Mouse (Mus musculus): ENCODE results near the gene Prkn. TPM values are rescaled to one million over a fixed set of nuclear protein-coding genes. Genes with fewer than 3 reads are reported as not detected.
"Not testable (repeated sequence)": the region's sequence is repeated elsewhere in the genome, so short reads cannot be mapped to it uniquely, and the experiment has no call there.

The Prkn gene
- polyA plus RNA-seq, 1 experiment from 2014 or later: 2.5 TPM

DNA sequence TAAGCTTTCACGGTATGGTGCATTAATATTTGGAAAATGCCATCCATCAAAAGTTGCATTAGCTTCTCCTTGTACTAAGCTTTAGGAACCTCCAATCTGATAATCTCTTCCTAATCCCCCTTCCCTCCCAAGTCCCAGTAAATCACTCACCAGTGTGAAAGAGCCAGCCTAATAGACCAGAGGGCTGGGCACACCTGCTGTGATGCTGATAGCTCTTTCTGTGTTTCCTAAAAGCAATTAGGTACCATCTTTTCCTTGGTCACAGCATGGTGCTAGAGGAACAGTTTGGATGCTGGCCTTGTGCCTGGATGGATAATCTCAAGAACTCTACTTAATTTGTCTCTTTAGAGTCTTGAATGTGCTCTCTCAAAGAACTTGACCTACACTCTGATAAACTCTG is 287.0 kb downstream of the Prkn start:
- in situ Hi-C loops (cut with MboI; ENCODE audit: low pct_unique_long_range_greater_than_20kb): no loop called here
- ATAC-seq: no peak
- H3K27me3 ChIP-seq: no peaks in the 10 kb centered on the region

GRCm38 (mm10) chr17:11130919-11131318 is 290.7 kb downstream of the Prkn start:
- ATAC-seq (no peak), DNase-seq (ENCODE audit: low read depth, low spot score) (no peak)
- in situ Hi-C loops (cut with MboI; ENCODE audit: low pct_unique_long_range_greater_than_20kb): no loop called here
- CTCF ChIA-PET: interaction anchor here (1.0 kb wide), 1 partner anchor 12 kb away, joined by 3 read pairs; no protein-coding TSS in a partner anchor
- POLR2A ChIA-PET: no interaction called here
- no peaks in the 10 kb centered on the region for H3K27me3 ChIP-seq
- TF ChIP-seq CTCF (IDR thresholded peaks at IDR 0.05): no peak

More for the DNA sequence above, 287.0 kb downstream of the Prkn start:
- TF ChIP-seq CTCF (IDR thresholded peaks at IDR 0.05): no peak
- ChIA-PET CTCF (interaction anchor here (1.3 kb wide), 1 partner anchor 15 kb away, joined by 3 read pairs; no protein-coding TSS in a partner anchor), POLR2A (interaction anchor here (0.6 to 0.8 kb wide), 2 partner anchors 11 to 1598 kb away, joined by 3 read pairs; no protein-coding TSS in a partner anchor)
- no peak for DNase-seq (ENCODE audit: low read depth, low spot score)

- no peak for DNase-seq (ENCODE audit: low read depth, low spot score)
- H3K27me3 ChIP-seq: no peaks in the 10 kb centered on the region
- CTCF ChIA-PET: interaction anchor here (1.0 to 1.2 kb wide), 3 partner anchors 9 to 15 kb away, joined by 3 read pairs; no protein-coding TSS in a partner anchor
- TF ChIP-seq CTCF (IDR thresholded peaks at IDR 0.05): no peak
- no peak for ATAC-seq
- in situ Hi-C loops (cut with MboI; ENCODE audit: low pct_unique_long_range_greater_than_20kb): no loop called here
- POLR2A ChIA-PET: no interaction called here
Measured at GRCm38 (mm10) chr17:11142321-11142720, 302.1 kb downstream of the Prkn start.

DNA sequence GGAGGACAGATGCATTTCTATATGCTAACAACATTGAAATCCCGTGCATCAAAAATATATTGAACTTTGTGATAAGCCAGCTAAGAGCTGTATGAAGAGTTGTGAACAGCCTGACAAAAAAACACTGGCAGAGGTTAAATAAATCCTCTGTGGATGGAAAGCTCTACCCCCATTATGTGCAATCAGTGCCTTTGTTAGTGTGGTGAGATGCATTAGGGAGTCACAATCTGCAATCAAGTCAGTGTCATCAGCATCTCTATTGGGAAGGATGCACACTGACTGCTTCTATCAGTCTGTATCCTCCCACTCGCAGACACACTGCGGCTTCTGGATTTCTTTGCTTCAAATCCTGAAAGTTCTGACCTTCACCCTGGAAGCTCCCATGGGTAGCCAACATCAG is 315.9 kb downstream of the Prkn start:
- in situ Hi-C loops (cut with MboI; ENCODE audit: low pct_unique_long_range_greater_than_20kb): no loop called here
- H3K27me3 ChIP-seq: no peaks in the 10 kb centered on the region
- TF ChIP-seq CTCF (IDR thresholded peaks at IDR 0.05): no peak
- CTCF ChIA-PET: interaction anchor here (1.5 kb wide), 1 partner anchor 10 kb away, joined by 4 read pairs; no protein-coding TSS in a partner anchor
- no peak for DNase-seq (ENCODE audit: low read depth, low spot score)
- no peak for ATAC-seq
- POLR2A ChIA-PET: no interaction called here

GRCm38 (mm10) chr17:11157536-11157935 is 317.4 kb downstream of the Prkn start:
- in situ Hi-C loops (cut with MboI; ENCODE audit: low pct_unique_long_range_greater_than_20kb): no loop called here
- ATAC-seq (no peak), DNase-seq (ENCODE audit: low read depth, low spot score) (no peak)
- TF ChIP-seq CTCF (IDR thresholded peaks at IDR 0.05): no peak
- no peaks in the 10 kb centered on the region for H3K27me3 ChIP-seq
- ChIA-PET POLR2A (no interaction called here), CTCF (no interaction called here)

GRCm38 (mm10) chr17:11161436-11161835 is 321.3 kb downstream of the Prkn start:
- ChIA-PET CTCF (no interaction called here), POLR2A (no interaction called here)
- ATAC-seq (no peak), DNase-seq (ENCODE audit: low read depth, low spot score) (no peak)
- H3K27me3 ChIP-seq: no peaks in the 10 kb centered on the region
- in situ Hi-C loops (cut with MboI; ENCODE audit: low pct_unique_long_range_greater_than_20kb): no loop called here
- TF ChIP-seq CTCF (IDR thresholded peaks at IDR 0.05): no peak

DNA sequence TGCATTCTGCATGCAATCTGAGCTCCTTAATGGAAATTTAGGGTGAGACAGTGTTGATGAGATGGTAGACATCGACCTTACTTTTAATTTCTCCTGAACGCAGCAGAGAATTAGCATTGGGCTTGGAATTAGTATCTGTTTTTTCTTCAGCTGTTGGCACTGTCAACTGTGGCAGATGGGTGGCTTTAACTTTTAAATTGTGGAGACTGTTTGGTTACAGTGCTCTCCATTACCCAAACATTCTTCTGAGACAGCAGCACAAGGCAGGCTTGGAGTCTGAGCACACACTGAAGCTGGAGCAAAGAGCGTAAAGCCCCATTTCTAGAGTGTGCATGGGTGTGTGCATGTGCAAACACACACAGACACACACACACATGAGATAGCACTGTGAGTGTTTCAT is 322.6 kb downstream of the Prkn start:
- DNase-seq (ENCODE audit: low read depth, low spot score) (no peak), ATAC-seq (no peak)
- in situ Hi-C loops (cut with MboI; ENCODE audit: low pct_unique_long_range_greater_than_20kb): no loop called here
- ChIA-PET POLR2A (no interaction called here), CTCF (no interaction called here)
- no peaks in the 10 kb centered on the region for H3K27me3 ChIP-seq
- TF ChIP-seq CTCF (IDR thresholded peaks at IDR 0.05): no peak

DNA sequence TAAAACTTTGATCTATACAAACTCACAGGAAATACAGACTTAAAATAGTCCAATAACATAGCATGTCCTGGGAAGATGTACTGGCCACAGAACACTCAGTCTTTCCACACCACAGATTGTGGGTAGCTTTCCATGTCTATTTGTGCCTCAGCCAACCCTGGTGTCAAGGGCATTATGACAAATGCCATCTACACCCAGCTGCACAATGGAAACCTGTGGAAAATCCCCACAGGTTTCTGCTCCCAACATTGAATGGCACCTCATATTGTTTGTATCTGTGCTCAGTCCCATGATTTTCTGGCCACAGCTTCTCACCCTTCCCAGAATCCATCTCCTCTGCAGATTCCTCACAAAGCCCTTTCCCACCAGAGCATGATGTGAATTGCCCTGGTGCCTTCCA is 347.2 kb downstream of the Prkn start:
- ChIA-PET CTCF (no interaction called here), POLR2A (interaction anchor here (0.6 kb wide), 1 partner anchor 56 kb away, joined by 3 read pairs; no protein-coding TSS in a partner anchor)
- no peak for TF ChIP-seq CTCF (IDR thresholded peaks at IDR 0.05)
- DNase-seq (ENCODE audit: low read depth, low spot score): no peak
- in situ Hi-C loops (cut with MboI; ENCODE audit: low pct_unique_long_range_greater_than_20kb): no loop called here
- H3K27me3 ChIP-seq: peaks cover 5% of the 10 kb centered on the region
- ATAC-seq: no peak

DNA sequence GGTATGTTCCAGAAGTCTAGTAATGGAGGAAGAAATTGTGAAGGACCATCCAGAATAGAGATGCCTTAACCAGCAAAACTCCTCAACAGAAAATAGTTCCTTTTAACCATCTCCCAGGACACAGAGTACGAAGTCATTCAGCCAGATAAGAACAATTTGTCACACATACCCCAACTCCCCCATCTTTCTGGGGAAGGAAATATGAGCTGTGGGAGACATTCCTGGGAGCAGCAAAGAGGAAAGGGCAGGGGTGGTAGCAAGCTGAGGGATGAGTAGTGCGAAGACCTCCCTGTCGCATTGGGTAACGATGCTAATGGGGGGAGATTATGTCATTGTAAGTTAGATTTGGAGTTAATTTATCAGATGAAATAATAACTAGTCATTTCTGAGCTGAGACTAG is 348.3 kb downstream of the Prkn start:
- CTCF ChIA-PET: interaction anchor here (1.3 kb wide), 1 partner anchor 22 kb away, joined by 4 read pairs; no protein-coding TSS in a partner anchor
- TF ChIP-seq CTCF (IDR thresholded peaks at IDR 0.05): no peak
- in situ Hi-C loops (cut with MboI; ENCODE audit: low pct_unique_long_range_greater_than_20kb): no loop called here

GRCm38 (mm10) chr17:11190306-11190705 is 350.1 kb downstream of the Prkn start:
- TF ChIP-seq CTCF (IDR thresholded peaks at IDR 0.05): no peak
- POLR2A ChIA-PET: no interaction called here
- in situ Hi-C loops (cut with MboI; ENCODE audit: low pct_unique_long_range_greater_than_20kb): no loop called here
- ATAC-seq: no peak
- H3K27me3 ChIP-seq: no peaks in the 10 kb centered on the region
- CTCF ChIA-PET: interaction anchor here (1.2 to 1.3 kb wide), 2 partner anchors 9 kb away, joined by 3 to 4 read pairs; no protein-coding TSS in a partner anchor
- DNase-seq (ENCODE audit: low read depth, low spot score): no peak

More for the DNA sequence above, 348.3 kb downstream of the Prkn start:
- DNase-seq (ENCODE audit: low read depth, low spot score) (no peak), ATAC-seq (peak; percentile 71)
- POLR2A ChIA-PET: no interaction called here
- H3K27me3 ChIP-seq: peaks cover 2% of the 10 kb centered on the region

GRCm38 (mm10) chr17:11198134-11198533 is 357.9 kb downstream of the Prkn start:
- POLR2A ChIA-PET: no interaction called here
- no peak for TF ChIP-seq CTCF (IDR thresholded peaks at IDR 0.05)
- ATAC-seq (no peak), DNase-seq (ENCODE audit: low read depth, low spot score) (no peak)
- CTCF ChIA-PET: no interaction called here
- in situ Hi-C loops (cut with MboI; ENCODE audit: low pct_unique_long_range_greater_than_20kb): no loop called here
- no peaks in the 10 kb centered on the region for H3K27me3 ChIP-seq

- ATAC-seq (peak; percentile 96), DNase-seq (ENCODE audit: low read depth, low spot score) (peak; percentile 66)
- CTCF ChIA-PET; POLR2A ChIA-PET; in situ Hi-C loops (cut with MboI; ENCODE audit: low pct_unique_long_range_greater_than_20kb); H3K27me3 ChIP-seq: not testable (repeated sequence)
Measured at GRCm38 (mm10) chr17:11209063-11209462, 368.9 kb downstream of the Prkn start.

Data from Patski (cell line).